Mouse (Mus musculus) forebrain, embryonic 10.5 days (tissue): Measurements from ENCODE around the gene Twnk. TPM values are rescaled to one million over a fixed set of nuclear protein-coding genes. Genes with fewer than 3 reads are reported as not detected.
A peak's percentile ranks its signal among the peaks of the same experiment; 100 is the strongest.
"Not testable (repeated sequence)": the region's sequence is repeated elsewhere in the genome, so short reads cannot be mapped to it uniquely, and the experiment has no call there.

Source experiments
- DNase-seq: peaks from one replicate; pipeline ENCODE4 v3.0.0-alpha.2; 2017; ENCODE audit warnings: low spot score; ENCODE audit errors: extremely low spot score
- H3K27ac ChIP-seq: fragments of 300-500 bp; sonication (generic); 2 replicates; pipeline ENCODE4 v1.5.1; 2016; ENCODE audit warnings: mild to moderate bottlenecking
- H3K27me3 ChIP-seq: fragments of 300-500 bp; sonication (generic); 2 replicates; pipeline ENCODE4 v1.6.1; 2016; ENCODE audit warnings: mild to moderate bottlenecking; ENCODE audit not compliant: poor library complexity, severe bottlenecking
- H3K36me3 ChIP-seq: fragments of 300-500 bp; sonication (generic); replicated peaks from 2 replicates; pipeline ENCODE4 v1.6.1; 2016; ENCODE audit warnings: mild to moderate bottlenecking, moderate library complexity
- H3K4me1 ChIP-seq: fragments of 300-500 bp; sonication (generic); 2 replicates; pipeline ENCODE4 v1.6.1; 2016
- H3K4me3 ChIP-seq: fragments of 300-500 bp; sonication (generic); 2 replicates; pipeline ENCODE4 v1.5.1; 2016; ENCODE audit warnings: mild to moderate bottlenecking, moderate library complexity
- H3K9me3 ChIP-seq: fragments of 300-500 bp; sonication (generic); 2 replicates; pipeline ENCODE4 v1.6.1; 2016; ENCODE audit warnings: mild to moderate bottlenecking, moderate library complexity
- WGBS: fragments of 180-500 bp; shearing (Covaris S2); methylation state at CpG from one replicate; pipeline ENCODE4 v1.1.7; 2016; 5-methylcytosine and 5-hydroxymethylcytosine counted together
- polyA plus RNA-seq: library from polyadenylated mRNA; unstranded; fragments of >200 nt; fragmentation: Nextera tagmentation; extraction: Ambion mirVana; gene quantifications from 2 replicates; pipeline ENCODE4 v1.2.1, GENCODE M21; 2016

The Twnk gene
- polyA plus RNA-seq, 1 experiment from 2014 or later, result 35.8 TPM

GRCm38 (mm10) chr19:45030746-45031693 is 25.6 kb downstream of the Twnk start:
- peak; percentile 79 for DNase-seq
- peaks cover 62% of the 10 kb centered on the region for H3K4me1 ChIP-seq

DNA sequence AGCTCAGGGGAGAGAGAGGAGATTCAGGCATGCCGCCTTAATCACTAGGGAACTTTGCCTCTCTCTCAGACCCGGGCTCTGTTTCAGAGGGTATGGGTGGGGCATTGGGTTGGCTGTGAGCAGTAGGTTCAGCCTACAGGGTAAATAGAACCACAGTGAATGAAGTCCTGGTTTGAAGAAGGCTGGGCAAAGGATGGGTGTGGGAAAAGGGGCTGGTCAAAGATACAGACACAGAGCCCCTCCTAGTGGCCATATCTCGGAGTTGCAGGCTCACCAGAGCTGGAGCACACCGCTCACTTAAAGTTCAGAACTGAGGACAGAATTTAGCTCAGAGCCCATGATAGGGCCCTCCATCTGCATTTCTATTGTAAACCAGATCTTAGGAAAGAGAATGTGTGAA is 26.3 kb downstream of the Twnk start:
- Histone ChIP-seq H3K36me3 (peaks cover 22% of the 10 kb centered on the region), H3K27me3 (peaks cover 17% of the 10 kb centered on the region), H3K27ac (0 out of 2 replicates have a peak overlapping the region, but pooled peaks have one; percentile 27), H3K4me1 (peaks cover 58% of the 10 kb centered on the region), H3K9me3 (no peaks in the 10 kb centered on the region), H3K4me3 (no peak overlapping the region)
- DNase-seq, result peak; percentile 75
- 20% methylated on average over 4 of the region's 4 CpGs for WGBS

More at GRCm38 (mm10) chr19:45030746-45031693, 25.6 kb downstream of the Twnk start:
- peaks cover 30% of the 10 kb centered on the region for H3K36me3 ChIP-seq
- peaks cover 10% of the 10 kb centered on the region for H3K27me3 ChIP-seq
- H3K9me3 ChIP-seq, result no peaks in the 10 kb centered on the region
- peak overlapping the region; percentile 27; the same call in 1 of the 2 replicates for H3K27ac ChIP-seq
- peak overlapping the region; percentile 27; the same call in 1 of the 2 replicates for H3K4me3 ChIP-seq
- WGBS, result 41% methylated on average over 20 of the region's 20 CpGs

DNA sequence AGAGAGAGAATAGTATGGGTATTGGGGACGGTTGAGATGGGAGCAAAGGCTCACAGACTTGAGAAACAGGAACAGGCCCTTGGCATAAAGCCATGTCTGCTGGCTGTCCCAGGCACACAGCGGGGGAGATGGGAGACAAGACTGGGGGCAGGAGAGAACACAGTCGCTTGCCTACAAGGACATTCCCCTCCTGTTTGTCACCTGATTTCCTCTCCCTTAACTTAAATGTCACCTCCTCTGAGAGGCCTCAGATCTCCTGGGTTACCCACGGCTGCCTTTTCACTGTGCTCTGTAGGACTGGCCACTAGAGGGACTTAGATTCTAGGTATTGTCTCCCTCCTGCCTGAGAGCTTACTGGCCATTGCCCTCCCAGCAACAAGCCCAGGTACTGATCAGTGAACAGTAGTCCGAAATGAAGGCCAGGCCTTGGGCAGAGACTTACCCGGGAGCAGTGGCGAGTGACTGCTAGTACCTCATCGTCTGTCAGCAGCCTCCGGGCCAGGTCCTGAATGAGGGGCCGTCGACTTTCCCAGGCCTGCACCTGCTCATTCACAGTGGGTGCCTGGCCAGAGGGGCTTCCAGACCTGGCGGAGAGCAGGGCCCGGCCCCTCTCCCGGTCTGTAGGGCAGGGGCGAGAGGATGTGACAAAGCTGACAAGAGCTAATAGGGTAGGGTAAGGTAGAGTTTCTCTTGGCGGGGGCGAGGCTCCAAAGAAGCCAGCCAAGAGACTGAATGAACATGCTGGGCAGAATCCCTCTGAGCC is 27.3 kb downstream of the Twnk start:
- 57% methylated on average over 17 of the region's 17 CpGs for WGBS
- H3K27me3 ChIP-seq, result peaks cover 23% of the 10 kb centered on the region
- H3K36me3 ChIP-seq, result peaks cover 13% of the 10 kb centered on the region
- H3K4me3 ChIP-seq, result no peak overlapping the region
- H3K4me1 ChIP-seq, result peaks cover 58% of the 10 kb centered on the region
- H3K27ac ChIP-seq, result no peak overlapping the region
- DNase-seq, result no peak
- no peaks in the 10 kb centered on the region for H3K9me3 ChIP-seq

DNA sequence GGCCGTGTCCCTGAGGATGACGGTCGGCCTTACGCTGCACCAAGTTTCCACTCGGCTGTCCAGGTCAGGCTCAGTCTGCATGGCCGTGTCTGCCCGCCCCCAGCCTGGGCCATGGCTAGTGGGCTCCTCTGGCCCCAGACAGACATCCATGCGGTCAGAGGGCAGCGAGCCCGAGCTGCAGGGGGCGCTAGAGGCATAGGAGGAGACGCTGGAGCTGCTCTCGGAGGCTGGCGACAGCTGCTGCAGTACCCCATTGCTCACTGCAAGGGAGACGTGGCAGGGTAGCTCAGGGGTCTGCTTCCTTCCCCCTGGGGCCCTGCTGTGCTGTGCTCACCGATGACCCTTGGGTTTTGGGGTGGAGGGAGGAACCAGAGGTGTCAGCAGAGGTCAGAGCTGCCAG is 31.4 kb downstream of the Twnk start:
- Histone ChIP-seq H3K4me3 (no peak overlapping the region), H3K27me3 (peaks cover 60% of the 10 kb centered on the region), H3K27ac (peak overlapping the region; percentile 31; the same call in 1 of the 2 replicates), H3K36me3 (no peaks in the 10 kb centered on the region), H3K9me3 (no peaks in the 10 kb centered on the region), H3K4me1 (peaks cover 42% of the 10 kb centered on the region)
- no peak for DNase-seq
- 27% methylated on average over 16 of the region's 16 CpGs for WGBS

GRCm38 (mm10) chr19:45038198-45038597 is 32.7 kb downstream of the Twnk start:
- DNase-seq, H3K4me3 ChIP-seq, H3K27ac ChIP-seq, H3K9me3 ChIP-seq, H3K36me3 ChIP-seq: not testable (repeated sequence)
- WGBS, result 91% methylated on average over 7 of the region's 7 CpGs
- Histone ChIP-seq H3K4me1 (peaks cover 33% of the 10 kb centered on the region), H3K27me3 (peaks cover 64% of the 10 kb centered on the region)

GRCm38 (mm10) chr19:45040214-45040613 is 34.8 kb downstream of the Twnk start:
- Histone ChIP-seq H3K27me3 (peaks cover 84% of the 10 kb centered on the region), H3K27ac (peak overlapping the region; percentile 30; the same call in 1 of the 2 replicates), H3K9me3 (no peaks in the 10 kb centered on the region), H3K36me3 (no peaks in the 10 kb centered on the region), H3K4me3 (no peak overlapping the region), H3K4me1 (peaks cover 27% of the 10 kb centered on the region)
- WGBS, result 57% methylated on average over 13 of the region's 13 CpGs
- DNase-seq, result no peak

GRCm38 (mm10) chr19:45044389-45044927 is 39.0 kb downstream of the Twnk start:
- no peaks in the 10 kb centered on the region for H3K36me3 ChIP-seq
- no peak overlapping the region for H3K4me3 ChIP-seq
- DNase-seq, result no peak
- peaks cover 47% of the 10 kb centered on the region for H3K4me1 ChIP-seq
- no peaks in the 10 kb centered on the region for H3K9me3 ChIP-seq
- peaks cover 95% of the 10 kb centered on the region for H3K27me3 ChIP-seq
- no peak overlapping the region for H3K27ac ChIP-seq
- WGBS, result 69% methylated on average over 11 of the region's 11 CpGs

DNA sequence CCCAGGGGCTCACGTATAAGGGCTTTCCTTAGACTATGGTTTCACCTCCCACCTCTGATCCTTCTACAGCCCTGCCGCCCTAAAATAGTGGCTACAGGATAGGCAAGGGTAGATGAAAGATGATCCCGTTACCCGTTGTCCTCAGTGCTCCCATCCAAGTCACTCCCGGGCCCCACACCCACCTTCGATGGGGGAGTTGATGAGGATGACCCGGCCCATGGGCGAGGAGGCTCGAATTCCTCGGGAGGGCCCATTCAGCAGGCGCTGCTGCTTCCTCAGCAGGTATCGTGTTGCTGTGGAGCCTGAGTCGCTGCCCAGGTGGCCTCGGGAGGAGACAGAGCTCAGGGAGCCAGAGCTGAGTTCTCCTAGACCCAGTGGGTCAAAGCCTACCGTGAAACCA is 39.8 kb downstream of the Twnk start:
- H3K4me1 ChIP-seq, result peaks cover 42% of the 10 kb centered on the region
- DNase-seq, result no peak
- WGBS, result 48% methylated on average over 15 of the region's 15 CpGs

DNA sequence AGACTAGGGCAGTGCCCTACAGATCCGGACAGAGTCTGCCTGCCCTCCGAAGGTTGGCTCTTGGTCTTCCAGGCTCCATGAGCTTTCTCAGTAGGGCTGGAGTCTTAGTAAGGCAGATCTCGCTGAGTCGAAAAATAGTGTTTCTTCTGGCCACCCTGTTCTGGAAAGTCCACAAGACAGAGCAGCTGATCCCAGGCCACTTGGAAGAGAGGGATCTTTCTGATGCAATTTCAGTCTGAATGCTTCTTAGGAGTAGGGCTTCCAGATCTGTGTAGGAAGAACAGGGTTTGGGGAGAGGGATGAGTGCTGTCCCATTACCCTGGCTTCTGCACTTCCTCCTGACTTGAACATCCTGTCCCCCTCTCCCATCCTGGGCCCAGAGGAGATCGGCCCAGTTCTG is 40.2 kb downstream of the Twnk start, which contains the start of gene Pdzd7:
Pdzd7 (minus strand) TSS at position 67 of the 400 bp plus-strand sequence.
- Histone ChIP-seq H3K27ac (no peak within 1 kb of the TSS), H3K4me3 (peak within 1 kb of the TSS; percentile 65), H3K4me1 (peaks cover 37% of the 10 kb centered on the region), H3K9me3 (no peaks in the 10 kb centered on the region), H3K27me3 (peaks cover 86% of the 10 kb centered on the region), H3K36me3 (no peaks in the 10 kb centered on the region)
- 87% methylated on average over 5 of the region's 5 CpGs for WGBS
- no peak for DNase-seq

More for the DNA sequence above, 39.8 kb downstream of the Twnk start:
- H3K9me3 ChIP-seq, result no peaks in the 10 kb centered on the region
- H3K27me3 ChIP-seq, result peaks cover 90% of the 10 kb centered on the region
- H3K27ac ChIP-seq, result no peak overlapping the region
- no peak overlapping the region for H3K4me3 ChIP-seq
- no peaks in the 10 kb centered on the region for H3K36me3 ChIP-seq

- Histone ChIP-seq H3K4me3 (peak overlapping the region; percentile 65), H3K36me3 (no peaks in the 10 kb centered on the region), H3K27me3 (peaks cover 75% of the 10 kb centered on the region), H3K27ac (peak overlapping the region; percentile 87), H3K9me3 (no peaks in the 10 kb centered on the region), H3K4me1 (peaks cover 29% of the 10 kb centered on the region)
- peak; percentile 65 for DNase-seq
- 2% methylated on average over 34 of the region's 34 CpGs for WGBS
These were observed 41.3 kb downstream of the Twnk start for GRCm38 (mm10) chr19:45046523-45047321.

- peaks cover 67% of the 10 kb centered on the region for H3K27me3 ChIP-seq
These were observed 42.0 kb downstream of the Twnk start, which contains the start of gene Sfxn3 for GRCm38 (mm10) chr19:45047417-45047934. Sfxn3 (plus strand) TSS chr19:45047503.

More at GRCm38 (mm10) chr19:45047417-45047934, 42.0 kb downstream of the Twnk start, which contains the start of gene Sfxn3:
- no peaks in the 10 kb centered on the region; the same call in 1 of the 2 replicates for H3K36me3 ChIP-seq
- no peaks in the 10 kb centered on the region for H3K9me3 ChIP-seq
- under 1% methylated on average over 26 of the region's 26 CpGs for WGBS
- H3K27ac ChIP-seq, result peak within 1 kb of the TSS; percentile 87
- peak; percentile 78 for DNase-seq
- peaks cover 29% of the 10 kb centered on the region for H3K4me1 ChIP-seq
- H3K4me3 ChIP-seq, result peak within 1 kb of the TSS; percentile 65
